Mouse (Mus musculus) neural tube, embryonic 15.5 days (tissue): ENCODE measurements around the gene Tmem262. TPM values are rescaled to one million over a fixed set of nuclear protein-coding genes. Genes with fewer than 3 reads are reported as not detected.

ENCODE experiments used
- ATAC-seq: fragments of 200-750 bp; cut with Nextera tagmentation; 2 replicates; pipeline ENCODE4 v1.8.0; 2017; ENCODE audit warnings: mild to moderate bottlenecking, moderate TSS enrichment, moderate library complexity; ENCODE audit not compliant: low FRiP score
- H3K27ac ChIP-seq: fragments of 300-500 bp; sonication (generic); replicated peaks from 2 replicates; pipeline ENCODE4 v1.5.1; 2015; ENCODE audit warnings: mild to moderate bottlenecking, inconsistent platforms
- H3K27me3 ChIP-seq: fragments of 300-500 bp; sonication (generic); replicated peaks from 2 replicates; pipeline ENCODE4 v1.6.1; 2015; ENCODE audit warnings: inconsistent platforms
- H3K36me3 ChIP-seq: fragments of 300-500 bp; sonication (generic); 2 replicates; pipeline ENCODE4 v1.6.1; 2015; ENCODE audit warnings: inconsistent platforms
- H3K4me1 ChIP-seq: fragments of 300-500 bp; sonication (generic); 2 replicates; pipeline ENCODE4 v1.6.1; 2015; ENCODE audit warnings: inconsistent platforms
- H3K4me2 ChIP-seq: fragments of 300-500 bp; sonication (generic); 2 replicates; pipeline ENCODE4 v1.6.1; 2015; ENCODE audit warnings: inconsistent platforms, mild to moderate bottlenecking, moderate library complexity
- H3K4me3 ChIP-seq: fragments of 300-500 bp; sonication (generic); replicated peaks from 2 replicates; pipeline ENCODE4 v1.5.1; 2015; ENCODE audit warnings: mild to moderate bottlenecking, inconsistent platforms
- H3K9ac ChIP-seq: fragments of 300-500 bp; sonication (generic); replicated peaks from 2 replicates; pipeline ENCODE4 v1.6.1; 2015; ENCODE audit warnings: mild to moderate bottlenecking, inconsistent platforms
- H3K9me3 ChIP-seq: fragments of 300-500 bp; sonication (generic); replicated peaks from 2 replicates; pipeline ENCODE4 v1.6.1; 2016; ENCODE audit warnings: inconsistent platforms
- WGBS: fragments of 180-500 bp; shearing (Covaris S2); methylation state at CpG from one replicate; pipeline ENCODE4 v1.1.7; 2015; ENCODE audit warnings: mixed read lengths; 5-methylcytosine and 5-hydroxymethylcytosine counted together
- polyA plus RNA-seq: library from polyadenylated mRNA; unstranded; fragments of >200 nt; fragmentation: Nextera tagmentation; extraction: Ambion mirVana; gene quantifications from 2 replicates; pipeline ENCODE4 v1.2.1, GENCODE M21; 2015

Gene Tmem262
- polyA plus RNA-seq, 1 experiment from 2014 or later = not detected

- Histone ChIP-seq H3K9me3 (no peaks in the 10 kb centered on the region), H3K36me3 (peaks cover 41% of the 10 kb centered on the region), H3K9ac (peak overlapping the region; percentile 90), H3K27me3 (no peaks in the 10 kb centered on the region), H3K4me1 (peaks cover 33% of the 10 kb centered on the region), H3K4me3 (peak overlapping the region; percentile 91), H3K4me2 (peak overlapping the region; percentile 83), H3K27ac (peak overlapping the region; percentile 100)
- WGBS = 2% methylated on average over 43 of the region's 44 CpGs
- peak; percentile 3; the same call in 1 of the 2 replicates for ATAC-seq
Measured at GRCm38 (mm10) chr19:6047154-6047898, 32.5 kb upstream of the Tmem262 start.

DNA sequence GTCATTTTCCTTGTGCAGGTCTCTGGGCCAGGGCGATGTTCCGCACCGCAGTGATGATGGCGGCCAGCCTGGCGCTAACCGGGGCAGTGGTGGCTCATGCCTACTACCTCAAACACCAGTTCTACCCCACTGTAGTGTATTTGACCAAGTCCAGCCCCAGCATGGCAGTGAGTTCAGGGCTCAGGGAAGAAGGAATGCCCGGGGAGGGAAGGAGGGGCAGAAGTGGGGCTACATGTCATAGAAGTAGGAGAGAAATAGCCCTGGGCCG, 32.0 kb upstream of the Tmem262 start:
- no peak for ATAC-seq
- Histone ChIP-seq H3K36me3 (peaks cover 46% of the 10 kb centered on the region), H3K4me2 (peak overlapping the region; percentile 83), H3K4me1 (peaks cover 36% of the 10 kb centered on the region), H3K4me3 (peak overlapping the region; percentile 91), H3K9me3 (no peaks in the 10 kb centered on the region), H3K27ac (no peak overlapping the region), H3K27me3 (no peaks in the 10 kb centered on the region), H3K9ac (peak overlapping the region; percentile 90)
- 92% methylated on average over 8 of the region's 8 CpGs for WGBS

GRCm38 (mm10) chr19:6048681-6049410, 31.0 kb upstream of the Tmem262 start:
- no peak overlapping the region for H3K27ac ChIP-seq
- peaks cover 40% of the 10 kb centered on the region for H3K4me1 ChIP-seq
- no peaks in the 10 kb centered on the region for H3K27me3 ChIP-seq
- peak overlapping the region; percentile 91; the same call in 1 of the 2 replicates for H3K4me3 ChIP-seq
- H3K9me3 ChIP-seq = no peaks in the 10 kb centered on the region
- H3K4me2 ChIP-seq = no peak overlapping the region
- ATAC-seq = no peak
- no peak overlapping the region for H3K9ac ChIP-seq
- peaks cover 57% of the 10 kb centered on the region for H3K36me3 ChIP-seq
- WGBS = 93% methylated on average over 11 of the region's 11 CpGs

- Histone ChIP-seq H3K9ac (no peak overlapping the region), H3K9me3 (no peaks in the 10 kb centered on the region), H3K4me2 (no peak overlapping the region), H3K36me3 (peaks cover 76% of the 10 kb centered on the region), H3K4me1 (peaks cover 40% of the 10 kb centered on the region), H3K27me3 (no peaks in the 10 kb centered on the region), H3K4me3 (no peak overlapping the region), H3K27ac (no peak overlapping the region)
- ATAC-seq = no peak
- WGBS = 89% methylated on average over 7 of the region's 7 CpGs
Measured at GRCm38 (mm10) chr19:6052516-6052915, 27.3 kb upstream of the Tmem262 start.

GRCm38 (mm10) chr19:6054296-6054695, 25.5 kb upstream of the Tmem262 start:
- H3K36me3 ChIP-seq = peaks cover 68% of the 10 kb centered on the region
- no peaks in the 10 kb centered on the region for H3K27me3 ChIP-seq
- no peaks in the 10 kb centered on the region for H3K9me3 ChIP-seq
- no peak overlapping the region for H3K4me3 ChIP-seq
- no peak overlapping the region for H3K4me2 ChIP-seq
- no peak overlapping the region for H3K9ac ChIP-seq
- 90% methylated on average over 5 of the region's 5 CpGs for WGBS
- no peak overlapping the region for H3K27ac ChIP-seq
- no peak for ATAC-seq
- H3K4me1 ChIP-seq = peaks cover 32% of the 10 kb centered on the region

GRCm38 (mm10) chr19:6056696-6057095, 23.1 kb upstream of the Tmem262 start:
- no peak overlapping the region for H3K27ac ChIP-seq
- peaks cover 50% of the 10 kb centered on the region for H3K36me3 ChIP-seq
- 58% methylated on average over 4 of the region's 4 CpGs for WGBS
- peak overlapping the region; percentile 91 for H3K4me3 ChIP-seq
- H3K4me1 ChIP-seq = peaks cover 41% of the 10 kb centered on the region
- no peaks in the 10 kb centered on the region for H3K9me3 ChIP-seq
- no peaks in the 10 kb centered on the region for H3K27me3 ChIP-seq
- peak overlapping the region; percentile 91 for H3K9ac ChIP-seq
- peak overlapping the region; percentile 78 for H3K4me2 ChIP-seq
- ATAC-seq = no peak

- WGBS = under 1% methylated on average over 57 of the region's 63 CpGs
- peaks cover 49% of the 10 kb centered on the region for H3K4me1 ChIP-seq
- peaks cover 42% of the 10 kb centered on the region for H3K36me3 ChIP-seq
- no peaks in the 10 kb centered on the region for H3K9me3 ChIP-seq
- H3K9ac ChIP-seq = peak within 1 kb of the TSS; percentile 91
- peak within 1 kb of the TSS; percentile 83 for H3K4me2 ChIP-seq
- peak within 1 kb of the TSS; percentile 87 for H3K27ac ChIP-seq
- H3K4me3 ChIP-seq = peak within 1 kb of the TSS; percentile 91
- H3K27me3 ChIP-seq = no peaks in the 10 kb centered on the region
- peak; percentile 90 for ATAC-seq
Measured at GRCm38 (mm10) chr19:6057313-6058096, 22.3 kb upstream of the Tmem262 start, which contains the start of the genes Mrpl49 and Fau. Mrpl49 (minus strand) TSS chr19:6057785. Fau (plus strand) TSS chr19:6057844.

DNA sequence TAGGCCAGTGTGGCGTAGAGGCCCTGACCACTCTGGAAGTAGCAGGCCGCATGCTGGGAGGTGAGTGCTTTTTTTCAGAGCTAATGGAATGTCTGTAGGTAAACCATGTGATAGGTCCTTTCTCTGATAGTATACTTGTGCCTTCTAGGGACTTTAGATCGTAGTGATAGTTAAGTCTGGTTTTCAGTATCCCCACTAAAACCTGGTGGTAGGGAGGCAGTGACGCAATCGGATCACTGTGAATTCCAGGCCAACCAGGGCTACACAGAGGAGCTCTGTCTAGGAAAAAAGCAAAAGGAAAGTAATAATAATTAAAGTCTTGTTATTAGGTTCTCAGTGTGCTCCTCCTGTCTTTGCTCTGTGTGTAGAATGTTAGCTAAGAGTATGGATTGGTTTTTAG, 21.3 kb upstream of the Tmem262 start:
- peaks cover 52% of the 10 kb centered on the region for H3K4me1 ChIP-seq
- peak overlapping the region; percentile 89 for H3K9ac ChIP-seq
- H3K27ac ChIP-seq = peak overlapping the region; percentile 87; the same call in 1 of the 2 replicates
- H3K9me3 ChIP-seq = no peaks in the 10 kb centered on the region
- no peak for ATAC-seq
- H3K4me3 ChIP-seq = peak overlapping the region; percentile 91
- H3K4me2 ChIP-seq = peak overlapping the region; percentile 83
- H3K27me3 ChIP-seq = no peaks in the 10 kb centered on the region
- peaks cover 32% of the 10 kb centered on the region for H3K36me3 ChIP-seq
- whole genome bisulfite sequencing = 31% methylated on average over 5 of the region's 5 CpGs

DNA sequence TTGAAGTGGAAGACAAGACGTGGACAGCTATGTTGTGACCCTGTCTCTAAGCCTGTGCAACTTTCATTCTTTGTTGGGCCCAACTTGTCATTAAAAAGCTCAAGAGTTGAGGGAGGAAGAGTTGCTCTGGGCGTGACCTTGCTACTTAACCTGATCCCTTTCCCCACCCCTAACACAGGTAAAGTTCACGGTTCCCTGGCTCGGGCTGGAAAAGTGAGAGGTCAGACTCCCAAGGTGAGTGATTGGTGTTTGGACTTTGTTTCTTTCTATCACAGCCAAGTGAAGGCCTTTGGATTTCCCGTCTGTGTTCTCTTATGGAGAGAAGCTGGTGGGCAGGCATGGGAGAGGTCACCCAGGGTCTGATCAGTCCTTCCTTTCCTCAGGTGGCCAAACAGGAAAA, 20.9 kb upstream of the Tmem262 start:
- WGBS = 87% methylated on average over 5 of the region's 5 CpGs
- Histone ChIP-seq H3K27me3 (no peaks in the 10 kb centered on the region), H3K36me3 (peaks cover 27% of the 10 kb centered on the region), H3K4me3 (peak overlapping the region; percentile 91), H3K4me1 (peaks cover 57% of the 10 kb centered on the region), H3K9me3 (no peaks in the 10 kb centered on the region), H3K27ac (no peak overlapping the region), H3K9ac (no peak overlapping the region), H3K4me2 (peak overlapping the region; percentile 83)
- no peak for ATAC-seq

DNA sequence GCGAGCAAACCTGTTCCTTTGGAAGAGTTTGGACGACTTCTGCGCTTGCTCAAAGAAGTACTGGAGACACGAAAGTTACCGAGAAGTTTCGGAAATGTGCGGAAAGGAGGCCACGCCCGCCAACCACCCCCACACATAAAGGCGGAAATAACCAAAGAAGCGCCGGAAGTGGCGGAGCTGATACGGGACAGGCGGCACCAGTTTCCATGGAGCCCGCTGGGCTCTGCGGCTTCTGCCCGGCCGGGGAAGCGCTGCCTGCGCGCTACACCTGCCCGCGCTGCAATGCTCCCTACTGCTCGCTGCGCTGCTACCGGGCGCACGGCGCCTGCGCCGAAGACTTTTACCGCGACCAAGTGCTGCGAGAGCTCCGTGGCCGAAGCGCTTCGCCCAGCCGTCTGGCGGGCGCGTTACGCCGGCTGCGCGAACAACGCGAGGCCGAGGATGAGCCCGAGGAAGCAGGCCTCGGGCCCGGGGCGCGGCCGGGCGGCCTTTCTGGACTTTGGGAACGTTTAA, 18.8 kb upstream of the Tmem262 start, which contains the start of gene Znhit2:
TSS of gene Znhit2 (plus strand) at position 172 of the 513 bp plus-strand sequence.
- Histone ChIP-seq H3K4me1 (peaks cover 65% of the 10 kb centered on the region), H3K36me3 (peaks cover 9% of the 10 kb centered on the region), H3K27me3 (no peaks in the 10 kb centered on the region), H3K4me2 (peak within 1 kb of the TSS; percentile 98), H3K9ac (peak within 1 kb of the TSS; percentile 92), H3K4me3 (peak within 1 kb of the TSS; percentile 84), H3K27ac (peak within 1 kb of the TSS; percentile 92), H3K9me3 (no peaks in the 10 kb centered on the region)
- under 1% methylated on average over 58 of the region's 58 CpGs for WGBS
- peak; percentile 74 for ATAC-seq

- 0 out of 2 replicates have a peak, but pooled peaks have one; percentile 16 for ATAC-seq
- Histone ChIP-seq H3K4me1 (peaks cover 65% of the 10 kb centered on the region), H3K9me3 (no peaks in the 10 kb centered on the region), H3K27ac (peak overlapping the region; percentile 92), H3K27me3 (no peaks in the 10 kb centered on the region), H3K9ac (peak overlapping the region; percentile 92), H3K4me3 (peak overlapping the region; percentile 84), H3K36me3 (peaks cover 9% of the 10 kb centered on the region), H3K4me2 (peak overlapping the region; percentile 98)
- under 1% methylated on average over 44 of the region's 44 CpGs for WGBS
Measured at GRCm38 (mm10) chr19:6061641-6062302, 18.1 kb upstream of the Tmem262 start.
